Mouse (Mus musculus): ENCODE measurements around the gene Lmx1b.
A peak's percentile ranks its signal among the peaks of the same experiment; 100 is the strongest.

The Lmx1b gene

GRCm38 (mm10) chr2:33542696-33543428, 97.4 kb downstream of the Lmx1b start:
- DNase-seq = peak; percentile 47

GRCm38 (mm10) chr2:33525274-33526055, 114.8 kb downstream of the Lmx1b start:
- no peak for DNase-seq

- DNase-seq = no peak
These were observed 124.5 kb downstream of the Lmx1b start for GRCm38 (mm10) chr2:33515856-33516255.

DNA sequence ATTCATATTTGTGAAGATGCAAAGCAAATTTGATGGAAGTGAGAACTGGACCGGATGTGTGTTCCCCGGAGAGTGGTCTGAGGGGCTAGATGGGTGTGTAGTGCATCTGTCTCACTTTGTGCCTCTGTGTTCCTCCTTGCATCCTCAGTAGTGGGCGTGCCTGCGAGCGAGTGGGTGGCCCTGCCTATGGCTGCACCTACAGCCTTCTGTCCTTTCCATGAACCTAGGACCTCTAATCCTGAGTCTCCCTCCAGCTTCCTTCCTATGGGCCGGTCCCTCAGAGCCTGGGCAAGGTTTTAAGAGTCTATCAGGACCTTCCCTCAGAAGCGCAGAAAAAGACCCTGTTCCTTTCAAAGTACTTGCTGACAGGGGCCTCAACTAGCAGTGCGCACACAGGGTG, 124.9 kb downstream of the Lmx1b start:
- no peak for DNase-seq
